Mouse (Mus musculus) kidney, embryonic 16.5 days (tissue): ENCODE data around the gene Rpl19. TPM values are rescaled to one million over a fixed set of nuclear protein-coding genes. Genes with fewer than 3 reads are reported as not detected.

ENCODE experiments used
- ATAC-seq: fragments of 200-750 bp; cut with Nextera tagmentation; 2 replicates; pipeline ENCODE4 v1.8.0; 2017; ENCODE audit warnings: moderate TSS enrichment; ENCODE audit not compliant: low FRiP score, low TSS enrichment
- H3K27ac ChIP-seq: fragments of 300-500 bp; sonication (generic); 2 replicates; pipeline ENCODE4 v1.5.1; 2014; ENCODE audit warnings: low read length
- H3K27me3 ChIP-seq: fragments of 300-500 bp; sonication (generic); 2 replicates; pipeline ENCODE4 v1.6.1; 2014; ENCODE audit warnings: low read length, control low read depth, mixed read lengths; ENCODE audit not compliant: insufficient read depth
- H3K36me3 ChIP-seq: fragments of 300-500 bp; sonication (generic); 2 replicates; pipeline ENCODE4 v1.6.1; 2014; ENCODE audit warnings: low read length, control low read depth, mixed read lengths; ENCODE audit not compliant: insufficient read depth
- H3K4me1 ChIP-seq: fragments of 300-500 bp; sonication (generic); 2 replicates; pipeline ENCODE4 v1.6.1; 2014; ENCODE audit warnings: low read length, control low read depth, mixed read lengths; ENCODE audit not compliant: insufficient read depth
- H3K4me2 ChIP-seq: fragments of 300-500 bp; sonication (generic); replicated peaks from 2 replicates; pipeline ENCODE4 v1.6.1; 2014; ENCODE audit warnings: low read depth, low read length
- H3K4me3 ChIP-seq: fragments of 300-500 bp; sonication (generic); 2 replicates; pipeline ENCODE4 v1.5.1; 2014; ENCODE audit warnings: mild to moderate bottlenecking, low read length
- H3K9ac ChIP-seq: fragments of 300-500 bp; sonication (generic); replicated peaks from 2 replicates; pipeline ENCODE4 v1.6.1; 2014; ENCODE audit warnings: low read length
- H3K9me3 ChIP-seq: fragments of 300-500 bp; sonication (generic); 2 replicates; pipeline ENCODE4 v1.6.1; 2016; ENCODE audit warnings: low read length, control low read depth
- WGBS: fragments of 180-500 bp; shearing (Covaris S2); extraction: QIAGEN DNeasy Blood & Tissue Kit; methylation state at CpG from one replicate; pipeline ENCODE4 v1.1.7; 2014; 5-methylcytosine and 5-hydroxymethylcytosine counted together
- polyA plus RNA-seq: library from polyadenylated mRNA; unstranded; fragments of >200 nt; fragmentation: Nextera tagmentation; extraction: Ambion mirVana; gene quantifications from 2 replicates; pipeline ENCODE4 v1.2.1, GENCODE M21; 2015

Gene Rpl19
- polyA plus RNA-seq, 1 experiment from 2014 or later, result 1,086 TPM

DNA sequence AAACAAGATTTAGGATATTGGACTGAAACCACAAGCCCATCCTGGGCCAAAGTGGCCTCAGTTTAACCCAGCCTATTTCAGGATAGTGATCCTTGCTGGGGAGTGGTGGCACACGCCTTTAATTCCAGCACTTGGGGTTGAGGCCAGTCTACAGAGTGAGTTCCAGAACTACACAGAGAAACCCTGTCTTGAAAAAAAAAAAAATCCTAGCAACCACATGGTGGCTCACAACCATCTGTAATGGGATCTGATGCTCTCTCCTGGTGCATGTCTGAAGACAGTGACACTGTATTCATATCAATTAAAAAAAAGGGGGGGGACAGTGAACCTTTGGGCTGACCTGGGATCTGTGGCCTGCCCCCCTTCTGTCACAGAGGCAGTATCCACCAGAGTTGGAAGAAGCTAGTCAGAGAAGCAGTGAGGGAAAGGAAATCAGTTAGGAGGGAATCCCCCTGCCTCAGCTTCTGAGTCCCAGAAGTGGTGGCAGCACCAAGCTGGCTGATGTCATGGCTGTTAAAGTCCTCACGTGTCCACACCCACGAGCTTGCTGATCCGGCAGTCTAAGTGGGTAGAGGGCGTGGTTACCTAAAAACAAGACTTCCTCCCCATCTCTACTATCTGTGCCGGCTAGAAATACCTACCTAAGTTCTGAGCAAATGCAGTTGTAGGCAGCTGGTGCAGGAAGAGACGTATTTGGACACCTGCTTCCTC is 27.5 kb upstream of the Rpl19 start:
- H3K9me3 ChIP-seq, result no peaks in the 10 kb centered on the region
- H3K36me3 ChIP-seq, result no peaks in the 10 kb centered on the region
- ATAC-seq, result no peak
- WGBS, result 48% methylated on average over 7 of the region's 7 CpGs
- peaks cover 35% of the 10 kb centered on the region for H3K4me1 ChIP-seq
- H3K4me2 ChIP-seq, result no peak overlapping the region
- 0 out of 2 replicates have a peak, but pooled peaks cover 6% of the 10 kb centered on the region for H3K27me3 ChIP-seq
- no peak overlapping the region for H3K4me3 ChIP-seq
- no peak overlapping the region for H3K27ac ChIP-seq
- H3K9ac ChIP-seq, result no peak overlapping the region

DNA sequence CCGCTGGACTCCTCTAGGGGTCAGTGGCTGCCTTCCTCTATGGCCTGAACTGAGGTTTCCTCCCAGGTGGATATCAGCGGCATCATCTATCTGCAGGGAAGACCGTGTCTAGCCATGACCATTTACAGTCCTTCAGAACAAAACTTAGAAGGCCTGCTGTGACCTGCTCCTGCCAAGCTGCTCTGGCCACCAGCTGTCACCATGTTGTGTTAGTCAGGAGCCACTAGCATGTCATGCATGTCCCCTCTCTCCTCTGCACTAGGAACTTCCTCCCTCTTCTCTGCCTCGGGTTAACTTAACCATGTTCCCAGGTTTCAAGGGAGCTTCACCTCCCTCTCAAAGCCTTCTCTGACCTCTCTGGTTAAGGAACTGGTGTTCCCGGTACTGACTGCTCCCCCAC is 26.8 kb upstream of the Rpl19 start:
- H3K4me1 ChIP-seq, result peaks cover 32% of the 10 kb centered on the region
- 0 out of 2 replicates have a peak, but pooled peaks cover 6% of the 10 kb centered on the region for H3K27me3 ChIP-seq
- H3K36me3 ChIP-seq, result peaks cover 3% of the 10 kb centered on the region
- H3K4me2 ChIP-seq, result no peak overlapping the region
- no peaks in the 10 kb centered on the region for H3K9me3 ChIP-seq
- 27% methylated on average over 5 of the region's 5 CpGs for WGBS
- H3K9ac ChIP-seq, result no peak overlapping the region
- no peak for ATAC-seq
- no peak overlapping the region for H3K27ac ChIP-seq
- no peak overlapping the region for H3K4me3 ChIP-seq

DNA sequence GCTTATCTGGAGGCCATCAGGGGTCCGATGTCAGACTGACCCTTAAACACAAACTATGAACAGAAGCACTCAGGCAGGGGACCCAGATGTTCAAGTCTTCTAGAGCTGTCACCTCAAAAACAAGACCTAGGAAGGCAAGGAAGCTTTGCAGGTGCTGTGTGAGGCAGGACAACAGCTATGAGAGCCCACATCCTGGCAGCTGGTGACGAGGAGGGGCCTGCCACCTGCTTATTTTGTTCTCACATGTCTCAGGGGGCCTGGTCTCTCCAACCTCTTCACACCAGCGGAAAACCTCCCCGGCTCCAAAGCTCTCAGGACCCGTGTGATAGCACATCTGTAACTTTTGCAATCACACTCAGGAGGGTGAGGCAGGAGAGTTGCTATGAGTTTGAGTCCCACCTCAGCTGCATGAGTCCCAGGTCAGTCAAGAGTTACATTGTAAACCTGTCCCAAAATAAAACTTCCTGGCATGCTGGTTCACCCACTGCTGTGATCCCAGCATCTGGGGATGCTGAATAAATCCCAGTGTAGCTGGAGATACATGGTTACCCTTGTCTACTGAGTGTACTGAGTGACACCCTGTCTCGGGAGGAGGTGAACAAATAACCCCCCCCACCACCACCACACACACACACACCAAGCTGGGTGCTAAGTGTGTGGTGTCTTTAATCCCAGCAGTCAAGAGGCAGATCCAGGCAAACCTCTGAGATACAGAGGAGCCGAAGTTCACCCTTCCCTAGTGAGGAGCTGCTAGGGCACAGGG is 26.0 kb upstream of the Rpl19 start:
- Histone ChIP-seq H3K4me3 (no peak overlapping the region), H3K4me1 (peaks cover 24% of the 10 kb centered on the region), H3K4me2 (no peak overlapping the region), H3K27ac (no peak overlapping the region), H3K27me3 (0 out of 2 replicates have a peak, but pooled peaks cover 6% of the 10 kb centered on the region), H3K9me3 (no peaks in the 10 kb centered on the region), H3K9ac (no peak overlapping the region), H3K36me3 (peaks cover 9% of the 10 kb centered on the region)
- 20% methylated on average over 7 of the region's 7 CpGs for WGBS
- ATAC-seq, result no peak

DNA sequence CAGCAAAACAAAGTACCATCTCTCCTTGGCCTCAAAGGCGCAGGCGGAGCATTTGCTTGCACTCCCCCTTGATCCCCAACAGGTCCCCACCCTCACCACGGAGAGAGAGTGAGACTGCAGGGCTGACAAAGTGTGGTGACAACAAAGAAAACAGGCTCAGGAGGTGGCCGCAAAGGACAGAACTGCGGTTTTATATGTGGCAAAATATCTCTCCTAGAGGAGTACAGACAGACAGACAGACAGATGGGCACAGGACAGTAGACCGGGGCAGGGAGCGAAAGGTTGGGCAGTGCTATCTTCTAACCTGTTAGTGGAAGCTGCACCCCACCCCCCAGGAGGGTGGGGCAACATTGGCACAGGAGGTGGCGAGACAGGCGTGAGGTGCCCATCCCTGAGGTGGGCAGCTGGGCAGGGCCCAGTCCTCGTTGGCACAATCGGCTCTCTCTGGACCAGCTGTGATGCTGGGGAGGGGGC is 25.1 kb upstream of the Rpl19 start:
- 33% methylated on average over 11 of the region's 11 CpGs for WGBS
- peaks cover 19% of the 10 kb centered on the region for H3K4me1 ChIP-seq

DNA sequence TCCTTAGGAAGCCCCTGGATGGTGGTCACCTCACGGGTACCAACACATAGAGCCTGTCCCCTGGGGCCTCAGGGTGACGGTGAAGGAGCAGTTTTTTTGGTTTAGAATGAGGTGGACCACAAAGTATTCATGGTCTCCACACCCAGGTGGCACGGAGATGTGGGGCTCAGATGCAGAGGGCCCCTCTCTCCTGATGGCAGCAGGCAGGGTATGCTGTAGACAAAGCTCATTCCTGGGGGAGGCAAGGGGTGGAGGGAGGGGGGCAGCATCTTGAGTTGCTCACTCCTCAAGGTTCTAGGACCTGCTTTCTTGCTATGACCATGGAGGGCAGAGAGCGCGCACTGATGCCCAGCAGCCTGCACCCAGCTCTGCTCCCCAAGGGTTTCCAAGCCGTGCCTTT is 24.5 kb upstream of the Rpl19 start:
- Histone ChIP-seq H3K4me3 (no peak overlapping the region), H3K4me2 (no peak overlapping the region), H3K9me3 (no peaks in the 10 kb centered on the region), H3K4me1 (peaks cover 19% of the 10 kb centered on the region), H3K27me3 (0 out of 2 replicates have a peak, but pooled peaks cover 3% of the 10 kb centered on the region), H3K36me3 (peaks cover 9% of the 10 kb centered on the region), H3K27ac (no peak overlapping the region), H3K9ac (no peak overlapping the region)
- 61% methylated on average over 6 of the region's 6 CpGs for WGBS
- no peak for ATAC-seq

More for the DNA sequence above, 25.1 kb upstream of the Rpl19 start:
- Histone ChIP-seq H3K4me2 (no peak overlapping the region), H3K9ac (no peak overlapping the region), H3K27me3 (0 out of 2 replicates have a peak, but pooled peaks cover 6% of the 10 kb centered on the region), H3K4me3 (no peak overlapping the region), H3K27ac (no peak overlapping the region), H3K9me3 (no peaks in the 10 kb centered on the region), H3K36me3 (peaks cover 9% of the 10 kb centered on the region)
- ATAC-seq, result no peak

DNA sequence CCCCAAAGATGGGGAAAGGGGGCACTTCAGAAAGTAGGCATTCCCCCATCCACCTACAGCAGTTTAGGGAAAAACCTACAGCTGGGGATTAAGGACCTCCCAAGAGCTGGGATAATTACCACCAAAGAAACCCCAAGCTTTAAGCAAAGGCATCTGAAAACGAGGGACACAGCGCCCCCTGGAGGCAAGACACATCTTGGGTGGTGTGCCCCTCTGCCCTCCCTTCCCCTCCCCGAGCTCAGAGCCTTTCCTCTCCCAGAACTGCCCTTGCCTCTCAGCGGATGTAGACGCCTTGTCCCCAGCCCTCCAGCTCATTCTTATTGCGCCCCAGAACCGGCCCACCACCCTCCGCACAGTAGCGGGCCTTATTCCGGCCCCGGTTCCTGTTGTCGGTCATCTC is 23.9 kb upstream of the Rpl19 start:
- no peak overlapping the region for H3K4me3 ChIP-seq
- H3K9ac ChIP-seq, result no peak overlapping the region
- WGBS, result 29% methylated on average over 12 of the region's 12 CpGs

DNA sequence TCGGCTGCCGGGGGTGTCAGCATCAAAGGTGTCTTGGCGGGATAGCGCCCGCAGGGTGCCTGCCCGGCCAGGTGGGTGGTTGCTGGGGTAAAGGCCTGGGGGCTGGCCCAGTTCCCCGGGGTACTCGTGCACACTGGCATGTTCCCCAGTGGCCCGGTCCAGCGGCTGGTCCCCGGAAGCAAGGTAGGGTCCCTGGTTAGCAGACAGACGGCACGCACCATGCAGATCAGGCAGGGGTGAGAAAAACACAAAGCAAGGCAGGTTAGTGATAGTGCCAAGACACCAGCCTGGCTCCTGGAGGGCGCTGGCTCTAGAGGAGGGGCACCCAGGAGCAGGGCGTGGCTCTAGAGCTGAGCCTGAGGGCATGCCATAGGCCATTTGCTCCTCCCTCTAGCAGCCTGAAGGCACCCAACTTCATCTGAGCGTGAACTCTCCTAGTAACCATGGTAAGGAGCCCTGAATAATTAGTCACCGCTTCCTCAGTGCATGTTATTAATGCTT is 23.3 kb upstream of the Rpl19 start:
- 0 out of 2 replicates have a peak, but pooled peaks cover 3% of the 10 kb centered on the region for H3K27me3 ChIP-seq
- H3K4me1 ChIP-seq, result peaks cover 19% of the 10 kb centered on the region
- 40% methylated on average over 17 of the region's 17 CpGs for WGBS
- no peak overlapping the region for H3K4me3 ChIP-seq
- peak overlapping the region; percentile 6; the same call in 1 of the 2 replicates for H3K4me2 ChIP-seq
- peaks cover 9% of the 10 kb centered on the region for H3K36me3 ChIP-seq
- no peak overlapping the region for H3K9ac ChIP-seq
- ATAC-seq, result peak; percentile 37; the same call in 1 of the 2 replicates
- no peaks in the 10 kb centered on the region for H3K9me3 ChIP-seq
- no peak overlapping the region for H3K27ac ChIP-seq

More for the DNA sequence above, 23.9 kb upstream of the Rpl19 start:
- peak; percentile 10; the same call in 1 of the 2 replicates for ATAC-seq
- Histone ChIP-seq H3K4me1 (peaks cover 19% of the 10 kb centered on the region), H3K27ac (no peak overlapping the region), H3K27me3 (0 out of 2 replicates have a peak, but pooled peaks cover 3% of the 10 kb centered on the region), H3K9me3 (no peaks in the 10 kb centered on the region), H3K36me3 (peaks cover 9% of the 10 kb centered on the region), H3K4me2 (peak overlapping the region; percentile 6; the same call in 1 of the 2 replicates)

DNA sequence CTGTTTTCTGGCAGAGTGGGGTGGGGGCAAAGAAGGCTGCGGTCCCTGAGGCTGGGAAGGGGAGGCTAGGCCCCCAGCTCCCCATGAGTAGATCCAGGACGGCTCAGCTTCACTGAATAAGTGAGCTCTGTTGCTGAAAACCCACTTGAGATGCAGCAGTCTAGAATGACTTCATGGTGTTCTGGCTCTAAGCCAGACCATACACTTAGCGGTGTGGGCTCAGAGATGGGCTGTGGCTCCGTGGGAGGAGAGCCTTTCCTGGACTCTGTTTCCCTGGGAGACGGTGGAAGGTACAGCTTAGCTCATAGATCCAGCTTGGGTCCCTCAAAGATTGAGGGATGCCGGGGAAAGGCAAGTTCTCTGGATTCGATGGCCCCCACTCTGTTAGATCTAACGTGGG is 22.3 kb upstream of the Rpl19 start:
- Histone ChIP-seq H3K4me2 (no peak overlapping the region), H3K9me3 (no peaks in the 10 kb centered on the region), H3K27me3 (0 out of 2 replicates have a peak, but pooled peaks cover 3% of the 10 kb centered on the region), H3K27ac (no peak overlapping the region), H3K36me3 (peaks cover 14% of the 10 kb centered on the region), H3K4me3 (no peak overlapping the region), H3K9ac (no peak overlapping the region), H3K4me1 (peaks cover 19% of the 10 kb centered on the region)
- WGBS, result 66% methylated on average over 8 of the region's 8 CpGs
- ATAC-seq, result no peak

DNA sequence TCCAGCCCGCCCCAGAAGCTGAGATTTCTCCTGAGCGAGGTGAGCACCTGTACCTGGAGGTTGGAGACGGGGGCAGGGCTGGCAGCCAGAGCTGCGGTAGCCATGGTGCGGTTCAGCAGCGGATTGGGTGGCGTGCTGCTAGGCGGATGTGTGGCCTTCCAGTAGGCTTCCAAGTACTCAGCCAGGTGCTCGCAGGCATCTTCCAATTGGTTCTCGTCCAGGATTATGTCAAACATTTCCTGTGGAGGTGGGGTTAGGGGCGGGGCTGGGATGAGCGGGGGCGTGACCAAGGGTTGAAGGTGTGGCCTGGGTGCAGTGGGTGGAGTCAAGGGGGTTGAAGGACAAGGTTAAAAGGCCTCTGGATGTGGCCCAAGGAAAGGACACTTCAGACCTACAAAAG is 21.4 kb upstream of the Rpl19 start:
- no peak overlapping the region for H3K4me3 ChIP-seq
- WGBS, result 58% methylated on average over 13 of the region's 13 CpGs
- 0 out of 2 replicates have a peak, but pooled peaks cover 3% of the 10 kb centered on the region for H3K27me3 ChIP-seq
- H3K36me3 ChIP-seq, result peaks cover 21% of the 10 kb centered on the region
- no peak overlapping the region for H3K27ac ChIP-seq
- ATAC-seq, result no peak
- H3K9me3 ChIP-seq, result no peaks in the 10 kb centered on the region
- H3K4me1 ChIP-seq, result peaks cover 16% of the 10 kb centered on the region
- no peak overlapping the region for H3K9ac ChIP-seq
- no peak overlapping the region for H3K4me2 ChIP-seq
